Mouse (Mus musculus): ENCODE measurements at regions not wholly inside any gene's neighbourhood (a gene's known extent, or its start where the extent isn't known, plus 50 kb on each side); places are given as distances from the start of the nearest gene placed in this dataset.

DNA sequence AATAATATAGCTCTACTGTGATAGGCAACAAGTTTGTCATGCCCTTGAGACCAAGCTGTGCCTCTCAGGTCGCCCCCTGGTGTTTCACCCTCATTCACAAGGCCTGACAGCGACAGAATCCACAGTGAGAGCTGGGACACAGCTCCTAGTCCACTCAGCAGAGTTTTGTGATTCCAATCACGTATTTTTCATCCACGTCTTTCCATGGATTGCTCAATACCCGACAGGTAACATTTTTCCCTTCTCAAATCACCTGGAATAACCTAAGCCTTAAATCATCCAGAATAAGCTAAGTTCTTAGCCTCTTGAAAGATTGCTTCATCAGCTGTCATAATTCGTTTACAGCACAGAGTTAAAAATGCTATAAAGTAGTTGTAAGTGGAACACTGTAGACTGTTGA lies 211.3 kb downstream of the Ccdc91 start:
- no peak for DNase-seq (ENCODE audit: extremely low spot score)

DNA sequence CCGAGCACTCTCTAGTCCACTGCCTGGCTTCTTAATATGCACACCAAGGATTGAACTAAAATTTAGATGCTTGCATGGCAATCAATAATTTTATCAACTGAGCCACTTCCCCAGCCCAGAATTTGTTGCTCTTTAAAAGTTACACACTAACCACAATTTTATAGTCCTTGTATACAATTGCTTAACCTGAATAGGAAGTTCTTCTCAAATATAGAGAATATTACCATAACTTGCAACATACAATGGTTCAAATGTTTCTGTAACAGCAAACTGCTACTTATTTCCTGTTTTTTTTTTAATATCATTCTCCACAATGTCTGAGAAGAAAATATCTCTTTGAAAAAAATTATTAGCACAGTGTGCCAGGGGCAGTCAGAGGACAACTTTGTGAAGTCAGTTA lies 222.6 kb downstream of the Ccdc91 start:
- DNase-seq (ENCODE audit: extremely low spot score) = no peak

DNA sequence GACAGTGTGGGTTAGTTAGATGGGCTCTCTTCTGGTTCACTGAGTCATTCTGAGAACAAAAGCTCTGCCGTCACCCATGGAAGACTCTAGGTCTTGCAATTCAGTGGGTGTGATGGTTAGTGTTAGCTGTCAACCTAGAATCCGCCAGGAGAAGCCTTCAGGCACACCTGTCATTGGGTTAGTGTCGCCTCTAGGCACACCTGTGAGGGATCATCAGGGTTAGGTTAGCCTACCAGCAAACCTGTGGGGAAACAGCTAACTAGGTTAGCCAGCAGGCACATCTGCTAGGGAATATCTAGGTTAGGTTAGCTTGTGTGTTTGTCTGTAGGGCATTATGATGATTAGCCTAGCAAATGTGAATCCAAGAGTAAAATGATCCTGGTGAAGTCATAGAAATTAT lies 223.8 kb downstream of the Ccdc91 start:
- DNase-seq (ENCODE audit: extremely low spot score) = no peak

DNA sequence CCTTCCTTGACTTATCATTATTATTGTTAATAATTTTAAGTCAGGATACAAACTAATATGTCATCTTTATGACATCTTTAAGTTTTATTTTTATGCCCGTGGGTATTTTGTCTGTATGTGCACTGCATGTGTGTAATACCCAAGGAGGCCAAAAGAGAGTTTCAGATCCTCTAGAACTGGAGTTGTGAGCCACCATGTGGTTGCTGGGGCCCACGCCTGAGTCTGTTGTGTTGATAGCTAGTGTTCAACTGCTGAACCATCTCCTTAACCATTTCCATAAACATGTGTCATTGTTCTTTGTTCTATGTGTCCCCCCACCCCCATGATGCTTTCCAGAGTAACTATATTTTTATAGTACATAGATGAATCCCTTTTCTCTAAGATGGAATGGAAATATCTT lies 225.0 kb downstream of the Ccdc91 start:
- DNase-seq (ENCODE audit: extremely low spot score) = no peak

DNA sequence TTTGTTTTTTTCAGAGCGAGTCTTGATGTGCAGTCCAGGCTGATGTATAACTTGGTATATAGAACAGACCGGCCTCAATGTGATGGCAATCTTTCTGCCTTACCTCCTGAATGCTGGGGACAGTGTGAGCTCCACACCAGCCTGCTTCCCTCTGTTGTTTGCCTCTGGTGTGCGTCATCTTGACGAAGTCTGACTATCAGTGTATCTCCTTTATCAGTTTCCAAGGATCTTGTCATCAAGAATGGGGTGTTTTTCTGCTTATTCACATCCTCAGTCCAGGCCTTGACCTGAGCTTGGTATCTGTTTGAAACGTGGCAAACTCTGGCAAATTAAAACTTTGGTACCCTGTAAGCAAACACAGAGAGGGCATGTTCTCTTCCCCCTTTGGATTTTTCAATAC lies 226.3 kb downstream of the Ccdc91 start:
- DNase-seq (ENCODE audit: extremely low spot score) = no peak

DNA sequence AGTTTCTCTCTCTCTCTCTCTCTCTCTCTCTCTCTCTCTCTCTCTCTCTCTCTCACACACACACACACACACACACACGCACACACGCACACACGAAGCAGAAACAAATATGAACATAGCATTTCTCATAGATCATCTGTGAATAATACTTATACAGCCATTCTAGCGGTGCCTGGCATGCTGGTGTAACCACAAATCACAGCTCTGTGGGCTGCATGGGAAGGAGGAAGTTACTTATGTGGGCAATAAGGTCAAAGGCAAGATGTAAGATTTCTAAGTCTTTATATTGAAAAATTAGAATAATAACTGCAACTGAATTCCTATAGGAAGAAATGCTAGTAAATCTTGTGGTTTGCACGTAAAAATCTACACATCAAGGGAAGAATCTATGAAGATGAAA lies 228.7 kb downstream of the Ccdc91 start:
- DNase-seq (ENCODE audit: extremely low spot score) = no peak

DNA sequence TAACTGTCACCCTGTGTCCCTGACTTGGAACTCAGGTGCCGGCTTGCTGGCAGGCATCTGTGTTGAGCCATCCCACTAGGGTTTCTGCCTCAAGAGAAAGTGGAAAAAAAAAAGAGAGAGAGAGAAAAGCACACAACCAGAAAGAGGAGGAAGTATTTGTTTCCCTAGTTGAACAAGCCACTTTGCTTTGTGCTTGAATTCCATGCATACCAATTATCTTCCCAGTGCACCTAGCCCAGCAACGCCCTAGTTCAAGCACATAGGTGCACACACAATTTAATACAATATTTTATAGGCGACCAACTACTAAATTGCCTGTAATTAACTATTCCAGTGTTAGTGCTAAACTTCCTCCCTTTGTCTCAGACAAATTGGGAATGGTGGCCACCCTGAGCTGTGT lies 230.3 kb downstream of the Ccdc91 start:
- no peak for DNase-seq (ENCODE audit: extremely low spot score)

DNA sequence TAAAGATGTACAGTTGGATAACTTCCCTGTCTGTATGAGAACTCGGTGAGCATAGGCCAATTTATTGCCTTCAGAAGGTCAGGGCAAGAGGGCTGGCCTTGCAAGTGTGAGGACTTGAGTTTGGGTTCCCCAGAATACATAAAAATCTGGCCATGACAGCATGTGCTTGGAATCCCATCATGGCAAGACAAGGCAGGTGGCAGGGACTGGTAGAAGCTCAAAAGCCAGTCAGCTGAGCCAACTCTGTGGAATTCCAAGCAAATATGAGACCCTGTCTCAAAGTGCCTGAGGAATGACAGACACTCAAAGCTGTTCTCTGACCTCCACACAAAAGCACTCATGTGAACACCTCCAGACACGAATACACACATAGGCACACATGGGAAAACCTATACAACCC lies 231.1 kb downstream of the Ccdc91 start:
- DNase-seq (ENCODE audit: extremely low spot score) = no peak

DNA sequence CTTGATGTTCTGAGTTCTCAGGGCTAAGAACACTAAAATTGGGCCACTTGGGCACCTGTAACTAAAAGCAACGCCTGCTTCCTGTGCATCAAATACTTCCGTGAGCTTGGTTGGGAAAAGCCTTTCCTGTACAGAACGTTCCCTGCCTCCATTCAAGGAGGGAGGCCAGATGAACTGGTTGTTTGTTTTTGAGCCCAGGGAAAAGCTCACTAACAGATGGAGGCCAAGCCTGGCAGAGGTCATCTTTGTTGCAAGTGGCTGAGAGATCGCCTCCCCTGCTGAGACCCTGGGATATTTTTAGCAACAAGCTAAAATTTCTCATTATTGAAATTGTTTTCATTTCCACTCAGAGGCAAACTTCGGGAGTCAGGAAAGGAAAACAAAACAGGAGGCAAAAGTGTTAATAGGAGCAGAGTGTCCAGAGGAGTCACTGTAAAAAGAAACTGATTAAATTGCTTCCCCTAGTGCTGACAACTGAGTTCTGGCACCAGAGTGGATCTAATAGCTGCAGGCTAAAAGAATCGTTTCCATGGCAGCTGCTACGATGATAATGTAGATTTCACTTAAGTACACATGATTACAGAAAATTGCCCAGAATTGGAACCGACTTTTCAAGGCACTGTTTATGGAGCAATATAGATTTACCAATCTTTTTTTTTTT lies 242.6 kb downstream of the Ccdc91 start:
- DNase-seq (ENCODE audit: extremely low spot score) = peak; percentile 38

DNA sequence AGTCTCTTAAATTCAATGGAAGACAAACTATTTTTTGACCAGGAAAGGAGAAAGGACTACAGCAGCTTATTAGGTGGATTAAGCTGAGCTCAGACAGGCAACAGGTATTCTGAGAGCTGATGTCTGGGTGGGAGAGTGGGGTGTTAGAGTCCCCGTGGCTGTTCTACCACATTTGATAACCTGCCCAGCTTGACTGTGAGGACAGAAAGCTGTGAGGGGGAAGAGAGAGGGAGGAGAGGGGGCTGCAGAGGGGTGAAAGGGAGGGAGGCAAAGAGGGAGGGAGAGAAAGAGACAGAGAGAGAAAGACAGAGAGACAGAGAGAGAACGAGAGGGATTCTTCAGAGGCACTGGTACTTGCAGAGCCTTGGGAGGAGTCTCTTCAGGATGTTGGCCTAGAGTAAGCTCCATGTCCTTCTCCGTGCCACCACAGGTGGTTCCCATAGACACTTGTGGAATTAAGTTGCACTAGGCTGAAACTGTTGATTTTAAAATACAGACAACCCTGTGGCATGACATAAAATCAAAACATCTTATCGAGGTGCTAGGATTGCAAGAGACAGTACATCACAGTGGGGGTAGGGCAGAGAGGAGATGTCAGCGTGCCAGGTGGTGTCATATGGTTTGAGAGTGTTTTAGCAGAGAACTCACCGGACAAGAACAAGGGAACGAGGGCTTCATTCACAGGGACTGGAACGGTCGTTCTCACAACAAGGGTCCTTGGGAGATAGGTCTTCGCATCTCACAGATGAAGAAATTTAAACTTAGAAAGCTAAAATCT lies 243.3 kb downstream of the Ccdc91 start:
- no peak for DNase-seq (ENCODE audit: extremely low spot score)

DNA sequence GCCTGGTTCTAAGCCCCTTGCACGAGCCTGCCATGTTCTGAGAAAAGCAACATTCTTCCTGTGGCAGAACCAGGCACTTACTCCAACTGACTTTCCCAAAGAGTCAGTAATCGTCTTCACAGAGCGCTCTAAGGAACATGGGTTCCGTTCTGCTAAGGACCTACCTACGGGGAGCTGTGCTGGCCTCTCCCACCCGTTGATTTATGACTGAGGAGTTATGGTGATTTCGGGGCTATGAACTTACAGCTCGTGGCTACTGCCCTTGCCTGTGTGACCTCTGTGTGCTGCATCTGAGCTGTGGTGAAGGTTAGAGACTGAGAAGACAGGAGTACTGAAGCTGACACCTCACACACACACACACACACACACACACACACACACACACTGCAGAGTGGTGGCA lies 243.9 kb downstream of the Ccdc91 start:
- DNase-seq (ENCODE audit: extremely low spot score) = no peak

DNA sequence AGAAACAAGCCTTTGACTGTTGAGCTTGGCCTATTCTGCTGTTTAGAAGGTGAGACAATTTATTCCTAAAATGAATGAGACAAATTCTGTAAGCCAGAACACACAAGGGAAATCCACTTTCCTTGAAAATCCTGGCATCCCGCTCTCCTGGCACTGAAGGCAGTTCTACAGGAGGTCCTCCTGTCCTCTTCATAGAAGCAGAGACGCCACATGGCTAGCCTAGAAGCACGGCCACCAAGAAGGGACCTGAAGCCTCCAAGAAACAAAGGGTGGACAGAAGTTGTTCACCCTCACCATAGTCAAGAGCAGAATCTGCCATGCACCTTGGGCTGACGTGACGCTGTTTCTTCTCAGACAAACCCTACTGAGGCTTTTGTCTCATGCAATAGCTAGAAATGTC lies 247.7 kb downstream of the Ccdc91 start:
- no peak for DNase-seq (ENCODE audit: extremely low spot score)

DNA sequence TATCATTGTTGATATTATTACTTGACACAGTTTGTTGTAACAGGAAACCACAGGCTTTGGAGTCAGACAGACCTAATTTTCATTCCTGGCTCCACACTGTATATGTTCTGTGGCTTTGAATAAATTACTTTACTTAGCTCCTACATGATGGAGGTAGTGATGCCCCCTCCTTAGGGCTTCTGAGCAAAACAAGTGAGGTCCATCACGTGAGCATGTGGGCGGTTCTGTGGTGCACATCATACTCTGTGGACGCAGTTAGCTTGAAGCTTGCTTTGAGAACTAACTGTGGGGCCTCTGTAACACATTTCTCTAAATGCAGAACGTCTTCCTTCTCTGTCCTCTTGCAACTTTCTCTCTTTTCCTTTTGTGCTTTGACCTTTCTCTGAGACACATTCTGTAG lies 251.4 kb downstream of the Ccdc91 start:
- no peak for DNase-seq (ENCODE audit: extremely low spot score)

DNA sequence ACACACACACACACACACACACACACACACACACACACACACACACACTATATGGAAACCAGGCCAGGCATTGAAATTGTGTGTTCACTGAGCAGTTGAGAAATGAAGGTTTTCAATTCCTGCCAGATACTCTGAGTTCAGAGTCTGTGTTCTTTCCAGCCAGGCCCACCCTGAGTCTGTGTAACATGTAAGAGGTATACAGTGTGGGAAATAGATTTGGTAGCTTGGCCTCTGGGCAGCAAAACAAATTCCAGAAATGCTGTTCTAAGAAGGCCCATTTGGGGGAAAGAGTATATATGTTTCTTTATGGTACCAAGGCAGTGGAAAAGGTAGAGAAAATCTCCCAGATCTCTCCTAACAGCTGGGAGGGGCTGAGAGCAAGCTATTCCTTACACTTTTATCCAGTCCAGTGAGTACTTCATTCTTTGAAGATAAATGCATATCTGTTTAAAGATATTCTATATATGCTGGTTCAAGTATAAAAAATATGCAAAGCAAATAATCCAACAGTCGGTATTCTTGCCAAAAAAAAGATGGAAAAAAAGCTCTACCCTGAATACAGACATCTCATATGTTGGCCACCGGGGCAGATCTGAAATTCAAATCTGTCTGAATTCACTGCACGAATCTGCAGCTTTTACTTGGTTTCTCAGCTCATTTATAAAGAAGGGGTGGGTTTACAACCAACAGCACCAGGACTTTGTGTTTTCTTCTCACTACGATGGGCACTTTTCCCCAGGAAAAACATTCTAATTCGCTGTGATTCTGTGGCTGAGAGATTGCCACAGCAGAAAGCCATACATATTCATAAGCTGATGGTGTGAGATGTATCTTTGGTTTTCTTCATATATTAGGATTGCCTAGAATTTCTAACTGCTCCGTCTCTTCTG lies 252.3 kb downstream of the Ccdc91 start:
- DNase-seq (ENCODE audit: extremely low spot score) = no peak

DNA sequence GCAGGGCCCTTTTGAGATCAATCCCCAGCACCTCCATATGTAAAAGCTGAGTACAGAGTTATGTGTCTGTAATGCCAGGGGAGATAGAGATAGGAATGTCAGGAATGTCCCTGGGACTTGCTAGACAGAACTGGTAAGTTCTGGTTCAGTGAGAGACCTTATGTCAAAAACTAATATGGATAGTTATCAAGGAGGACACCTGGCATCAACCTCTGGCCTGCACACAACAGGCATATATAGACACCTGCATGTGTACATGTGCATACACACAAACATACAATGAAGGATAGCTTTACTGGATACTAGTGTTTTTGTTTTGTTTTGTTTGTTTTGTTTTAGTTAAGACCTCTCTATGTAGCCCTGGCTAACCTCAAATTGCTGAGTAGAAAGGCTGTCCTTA lies 254.1 kb downstream of the Ccdc91 start:
- no peak for DNase-seq (ENCODE audit: extremely low spot score)

DNA sequence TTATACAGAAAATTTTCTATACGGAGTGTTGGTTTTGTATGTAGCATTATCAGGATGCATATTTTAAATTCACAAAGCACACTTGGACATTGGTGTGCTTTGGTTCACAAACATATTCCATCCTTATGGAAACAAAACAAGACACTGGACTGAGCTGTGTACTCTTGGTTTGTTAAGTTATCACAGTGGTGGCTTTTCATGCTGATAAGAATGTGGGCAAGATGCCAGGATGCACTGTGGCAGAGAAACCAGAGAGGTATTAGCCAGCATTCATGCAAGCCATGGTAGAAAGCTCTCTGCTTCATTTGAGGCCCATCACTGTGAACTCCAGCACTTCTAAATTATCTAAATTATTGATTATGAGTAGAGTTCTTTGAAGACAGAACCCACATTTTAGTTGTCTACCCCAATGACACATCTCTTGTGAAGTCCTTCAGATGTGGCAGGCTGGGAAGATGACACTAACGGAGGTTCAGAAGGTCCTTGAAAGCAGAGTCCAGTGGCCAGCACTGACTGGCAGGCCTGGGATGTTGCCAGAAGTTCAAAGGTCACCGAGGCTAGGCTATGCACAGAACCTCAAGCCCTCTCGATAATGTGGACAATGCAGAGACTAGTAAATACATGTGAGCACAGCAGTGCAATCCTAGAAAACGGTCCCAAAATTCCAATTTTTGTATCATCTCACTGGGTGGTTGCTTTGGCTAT lies 263.1 kb downstream of the Ccdc91 start:
- no peak for DNase-seq (ENCODE audit: extremely low spot score)

DNA sequence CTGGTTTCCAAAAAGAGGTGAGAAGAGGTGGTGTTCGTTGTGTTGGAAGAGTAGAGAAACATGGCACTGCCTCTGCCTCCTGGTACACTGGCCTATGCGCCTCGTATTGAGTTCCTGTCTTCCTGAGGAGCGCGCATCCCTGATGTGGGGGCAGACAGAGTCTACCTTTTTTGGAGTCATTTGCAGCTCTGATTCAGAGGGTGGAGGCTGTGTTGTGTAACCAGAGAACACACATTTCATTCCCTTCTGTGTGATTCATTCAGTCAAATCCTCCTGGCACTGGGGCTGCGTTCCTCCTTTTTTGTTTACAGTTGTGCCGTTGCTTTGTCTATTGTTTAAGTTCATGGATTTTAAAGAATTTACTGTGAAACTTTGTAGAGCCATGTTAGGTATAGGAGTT lies 265.8 kb downstream of the Ccdc91 start:
- no peak for DNase-seq (ENCODE audit: extremely low spot score)

DNA sequence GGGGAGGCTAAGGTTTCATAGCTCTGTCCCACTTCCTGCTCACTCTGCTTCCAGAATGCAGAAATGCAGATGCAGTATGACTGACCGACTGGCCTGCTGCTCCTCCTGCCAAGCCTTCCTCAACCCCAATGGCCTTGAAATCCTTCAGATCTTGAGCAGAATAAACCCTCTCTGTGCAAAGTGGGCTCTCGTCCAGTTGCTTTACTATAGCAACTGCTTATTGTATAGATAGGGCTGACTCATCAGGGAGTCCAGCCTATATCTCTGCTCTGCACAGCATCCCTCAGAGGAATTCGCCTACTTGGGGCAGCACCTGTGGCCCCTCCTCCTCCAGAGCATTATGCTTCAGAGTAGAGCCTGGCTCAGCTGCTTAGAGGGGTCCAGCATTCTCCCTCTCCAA lies 268.5 kb downstream of the Ccdc91 start:
- no peak for DNase-seq (ENCODE audit: extremely low spot score)

DNA sequence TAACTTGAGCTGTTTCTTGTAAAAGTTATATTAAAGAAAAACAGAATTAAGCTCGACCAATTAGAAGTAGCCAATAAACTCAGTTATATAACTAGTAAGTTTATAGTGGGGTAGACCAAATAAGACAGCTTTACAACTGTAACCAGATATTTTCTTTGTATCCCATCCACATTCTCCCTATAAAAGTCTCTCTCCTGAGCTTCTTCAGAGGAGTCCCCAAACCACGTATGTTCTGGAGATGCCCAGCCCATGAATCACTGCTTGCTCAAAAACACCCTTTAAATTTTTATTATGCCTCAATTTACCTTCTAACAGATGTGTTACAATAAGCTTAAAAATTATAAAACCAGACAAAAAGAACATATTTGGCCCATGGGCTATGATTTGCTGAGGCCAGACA lies 270.1 kb downstream of the Ccdc91 start:
- no peak for DNase-seq (ENCODE audit: extremely low spot score)

DNA sequence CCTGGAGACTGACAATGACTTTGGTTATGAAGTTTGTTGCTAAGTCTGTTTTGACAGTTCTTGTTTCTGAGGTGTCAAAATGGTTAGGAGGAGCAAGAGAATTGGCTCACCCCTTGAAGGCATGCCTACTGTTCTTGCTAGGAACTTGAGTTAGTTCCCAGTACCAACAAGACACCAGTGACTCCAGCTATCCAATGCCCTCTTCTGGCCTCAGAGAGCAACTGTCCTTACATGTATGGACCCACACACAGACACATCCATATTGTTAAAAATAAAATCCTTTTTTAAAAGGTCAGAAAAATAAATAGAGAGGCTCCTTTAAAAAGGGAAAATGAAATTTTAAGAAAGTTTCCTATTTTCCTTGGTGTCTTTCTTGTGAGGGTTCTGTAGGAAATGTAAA lies 272.3 kb downstream of the Ccdc91 start:
- DNase-seq (ENCODE audit: extremely low spot score) = no peak

DNA sequence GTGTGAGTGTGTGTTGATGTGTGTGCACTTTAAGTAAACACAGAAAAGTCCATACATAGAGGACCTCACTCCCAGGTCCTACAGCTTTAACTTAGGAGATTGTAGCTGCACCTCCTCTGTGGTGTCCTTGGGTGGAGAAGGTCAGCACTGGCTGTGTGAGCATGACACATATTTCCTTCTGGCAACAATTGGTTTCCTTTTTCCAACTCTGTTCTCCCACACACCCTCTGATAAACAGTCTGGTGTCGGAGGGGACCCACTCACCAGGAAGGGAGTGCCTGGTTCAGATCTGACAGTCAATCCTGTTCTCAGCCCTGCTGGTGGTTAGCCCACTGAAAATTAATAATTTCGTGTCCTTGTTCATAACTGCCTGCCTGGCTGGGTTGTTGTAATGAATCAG lies 276.7 kb downstream of the Ccdc91 start:
- no peak for DNase-seq (ENCODE audit: extremely low spot score)

DNA sequence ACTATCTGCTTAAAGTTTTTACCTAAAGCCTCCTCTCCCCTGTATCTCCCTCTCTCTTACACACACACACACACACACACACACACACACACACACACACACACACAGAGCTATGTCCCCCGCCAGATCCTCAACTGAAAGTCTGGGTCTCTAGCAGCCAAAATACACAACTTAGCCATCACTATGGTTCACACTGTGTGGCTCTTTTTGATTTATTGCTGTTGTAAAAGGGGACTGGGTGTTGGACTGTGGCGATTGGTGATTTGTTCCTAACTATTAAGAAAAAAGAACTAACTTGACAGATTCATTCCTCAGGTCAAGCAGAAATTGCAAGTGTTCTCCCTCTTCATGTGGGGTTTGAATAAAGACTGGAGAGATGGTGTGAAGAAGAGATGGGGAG lies 278.2 kb downstream of the Ccdc91 start:
- no peak for DNase-seq (ENCODE audit: extremely low spot score)

All from embryo, embryonic 9.5 days (tissue).